Mouse (Mus musculus) lung, postnatal 0 days (tissue): ENCODE results near the gene Naga. TPM values are rescaled to one million over a fixed set of nuclear protein-coding genes. Genes with fewer than 3 reads are reported as not detected.

Source experiments
- ATAC-seq: fragments of 200-750 bp; cut with Nextera tagmentation; 2 replicates; pipeline ENCODE4 v1.8.0; 2017; ENCODE audit warnings: moderate library complexity
- DNase-seq: peaks from one replicate; pipeline ENCODE4 v3.0.0-alpha.2; 2016; ENCODE audit warnings: low spot score
- H3K27ac ChIP-seq: fragments of 300-500 bp; sonication (generic); 2 replicates; pipeline ENCODE4 v1.5.1; 2014; ENCODE audit warnings: antibody characterized with exemption, mild to moderate bottlenecking, low read length, mixed read lengths
- H3K27me3 ChIP-seq: fragments of 300-500 bp; sonication (generic); replicated peaks from 2 replicates; pipeline ENCODE4 v1.6.1; 2014; ENCODE audit warnings: low read length, mixed read lengths; ENCODE audit not compliant: insufficient read depth
- H3K36me3 ChIP-seq: fragments of 300-500 bp; sonication (generic); 2 replicates; pipeline ENCODE4 v1.6.1; 2014; ENCODE audit warnings: low read length, mixed read lengths; ENCODE audit not compliant: insufficient read depth
- H3K4me1 ChIP-seq: fragments of 300-500 bp; sonication (generic); 2 replicates; pipeline ENCODE4 v1.6.1; 2014; ENCODE audit warnings: antibody characterized with exemption, low read depth, low read length, mixed read lengths; ENCODE audit not compliant: insufficient read depth
- H3K4me2 ChIP-seq: fragments of 300-500 bp; sonication (generic); replicated peaks from 2 replicates; pipeline ENCODE4 v1.6.1; 2014; ENCODE audit warnings: low read depth, mild to moderate bottlenecking, low read length, moderate library complexity, mixed read lengths
- H3K4me3 ChIP-seq: fragments of 300-500 bp; sonication (generic); 2 replicates; pipeline ENCODE4 v1.5.1; 2014; ENCODE audit warnings: low read depth, low read length
- H3K9ac ChIP-seq: fragments of 300-500 bp; sonication (generic); replicated peaks from 2 replicates; pipeline ENCODE4 v1.6.1; 2014; ENCODE audit warnings: low read depth, mild to moderate bottlenecking
- H3K9me3 ChIP-seq: fragments of 300-500 bp; sonication (generic); 2 replicates; pipeline ENCODE4 v1.6.1; 2016; ENCODE audit warnings: low read length, mixed read lengths
- CTCF ChIP-seq: IDR thresholded peaks from 2 replicates; pipeline ENCODE4 v1.5.1; 2016; ENCODE audit warnings: antibody characterized with exemption, mild to moderate bottlenecking
- EP300 ChIP-seq: IDR thresholded peaks from 2 replicates; pipeline ENCODE4 v1.6.1; 2016; ENCODE audit warnings: antibody characterized with exemption, mild to moderate bottlenecking, control low read depth
- WGBS: fragments of 180-500 bp; shearing (Covaris S2); extraction: QIAGEN DNeasy Blood & Tissue Kit; methylation state at CpG from one replicate; pipeline ENCODE4 v1.1.7; 2014; 5-methylcytosine and 5-hydroxymethylcytosine counted together
- polyA plus RNA-seq: library from polyadenylated mRNA; unstranded; fragments of >200 nt; fragmentation: Nextera tagmentation; extraction: Ambion mirVana; gene quantifications from 2 replicates; pipeline ENCODE4 v1.2.1, GENCODE M21; 2015

Gene Naga
- polyA plus RNA-seq, 1 experiment from 2014 or later, result 73.0 TPM

- WGBS, result 81% methylated on average over 6 of the region's 6 CpGs
- Histone ChIP-seq H3K4me3 (no peak overlapping the region), H3K27me3 (no peaks in the 10 kb centered on the region), H3K4me2 (no peak overlapping the region), H3K36me3 (peaks cover 17% of the 10 kb centered on the region), H3K27ac (no peak overlapping the region), H3K4me1 (peaks cover 10% of the 10 kb centered on the region), H3K9me3 (no peaks in the 10 kb centered on the region), H3K9ac (no peak overlapping the region)
- no peak for ATAC-seq
- DNase-seq, result no peak
- TF ChIP-seq CTCF (no peak), EP300 (no peak)
Measured at GRCm38 (mm10) chr15:82344971-82345370, 6.2 kb upstream of the Naga start.

GRCm38 (mm10) chr15:82343368-82344287 is 4.9 kb upstream of the Naga start:
- Histone ChIP-seq H3K27ac (no peak overlapping the region), H3K9ac (no peak overlapping the region), H3K36me3 (peaks cover 8% of the 10 kb centered on the region; the same call in 1 of the 2 replicates), H3K4me1 (peaks cover 10% of the 10 kb centered on the region), H3K27me3 (no peaks in the 10 kb centered on the region), H3K4me3 (no peak overlapping the region), H3K4me2 (no peak overlapping the region), H3K9me3 (no peaks in the 10 kb centered on the region)
- DNase-seq, result no peak
- TF ChIP-seq CTCF (no peak), EP300 (no peak)
- no peak for ATAC-seq
- 85% methylated on average over 27 of the region's 27 CpGs for WGBS

GRCm38 (mm10) chr15:82342543-82342935 is 3.8 kb upstream of the Naga start:
- H3K4me1 ChIP-seq, result peaks cover 16% of the 10 kb centered on the region
- no peaks in the 10 kb centered on the region for H3K36me3 ChIP-seq
- ATAC-seq, result no peak
- H3K9ac ChIP-seq, result no peak overlapping the region
- no peak overlapping the region for H3K4me3 ChIP-seq
- no peak for DNase-seq
- H3K4me2 ChIP-seq, result no peak overlapping the region; the same call in 1 of the 2 replicates
- no peaks in the 10 kb centered on the region for H3K27me3 ChIP-seq
- 70% methylated on average over 5 of the region's 5 CpGs for WGBS
- no peak overlapping the region; the same call in 1 of the 2 replicates for H3K27ac ChIP-seq
- TF ChIP-seq CTCF (no peak), EP300 (no peak)
- H3K9me3 ChIP-seq, result no peaks in the 10 kb centered on the region

GRCm38 (mm10) chr15:82341675-82342542 is 3.2 kb upstream of the Naga start:
- no peaks in the 10 kb centered on the region for H3K27me3 ChIP-seq
- H3K9me3 ChIP-seq, result no peaks in the 10 kb centered on the region
- ATAC-seq (no peak), DNase-seq (peak; percentile 32)
- H3K36me3 ChIP-seq, result no peaks in the 10 kb centered on the region
- H3K4me3 ChIP-seq, result peak overlapping the region; percentile 46
- TF ChIP-seq EP300 (no peak), CTCF (no peak)
- 50% methylated on average over 15 of the region's 15 CpGs for WGBS
- peak overlapping the region; percentile 79 for H3K4me2 ChIP-seq
- peak overlapping the region; percentile 72 for H3K9ac ChIP-seq
- peak overlapping the region; percentile 73 for H3K27ac ChIP-seq
- H3K4me1 ChIP-seq, result peaks cover 10% of the 10 kb centered on the region

GRCm38 (mm10) chr15:82341036-82341501 is 2.3 kb upstream of the Naga start:
- Histone ChIP-seq H3K27ac (peak overlapping the region; percentile 73), H3K4me2 (peak overlapping the region; percentile 79), H3K4me1 (peaks cover 7% of the 10 kb centered on the region; the same call in 1 of the 2 replicates), H3K9ac (peak overlapping the region; percentile 72), H3K36me3 (no peaks in the 10 kb centered on the region), H3K27me3 (no peaks in the 10 kb centered on the region), H3K9me3 (no peaks in the 10 kb centered on the region), H3K4me3 (peak overlapping the region; percentile 46)
- under 1% methylated on average over 36 of the region's 40 CpGs for WGBS
- ATAC-seq, result peak; percentile 1; the same call in 1 of the 2 replicates
- peak; percentile 2; the same call in 1 of the 2 replicates for TF ChIP-seq CTCF
- TF ChIP-seq EP300, result no peak
- DNase-seq, result peak; percentile 80
